Mouse (Mus musculus): ENCODE measurements around the gene Tex101.
"Not testable (repeated sequence)": the region's sequence is repeated elsewhere in the genome, so short reads cannot be mapped to it uniquely, and the experiment has no call there.

DNA sequence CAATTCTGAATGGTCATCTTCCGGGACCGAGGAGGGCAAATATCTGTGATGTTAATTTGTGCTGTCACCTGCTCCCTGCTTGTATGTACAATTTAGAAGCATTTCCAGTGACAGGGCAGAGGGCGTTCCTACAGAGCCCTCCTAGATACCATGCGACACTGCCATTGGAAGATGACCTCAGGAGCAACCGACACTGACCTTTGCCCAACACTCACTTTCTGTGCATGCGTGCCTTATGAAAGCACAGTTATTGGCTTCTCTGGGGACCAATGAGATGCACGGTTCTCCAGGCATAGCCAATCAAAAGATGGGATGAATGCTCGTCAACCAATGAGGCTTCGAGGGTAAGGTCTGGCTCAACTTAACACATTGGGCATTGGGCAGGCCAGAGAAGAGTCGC, 11.0 kb upstream of the Tex101 start:
- TF ChIP-seq CTCF, EP300 (IDR thresholded peaks at IDR 0.05): not testable (repeated sequence)

Measured in lung, postnatal 0 days (tissue).